8 mouse cellular contexts compared by ENCODE assay signal in the genomic region with DNA sequence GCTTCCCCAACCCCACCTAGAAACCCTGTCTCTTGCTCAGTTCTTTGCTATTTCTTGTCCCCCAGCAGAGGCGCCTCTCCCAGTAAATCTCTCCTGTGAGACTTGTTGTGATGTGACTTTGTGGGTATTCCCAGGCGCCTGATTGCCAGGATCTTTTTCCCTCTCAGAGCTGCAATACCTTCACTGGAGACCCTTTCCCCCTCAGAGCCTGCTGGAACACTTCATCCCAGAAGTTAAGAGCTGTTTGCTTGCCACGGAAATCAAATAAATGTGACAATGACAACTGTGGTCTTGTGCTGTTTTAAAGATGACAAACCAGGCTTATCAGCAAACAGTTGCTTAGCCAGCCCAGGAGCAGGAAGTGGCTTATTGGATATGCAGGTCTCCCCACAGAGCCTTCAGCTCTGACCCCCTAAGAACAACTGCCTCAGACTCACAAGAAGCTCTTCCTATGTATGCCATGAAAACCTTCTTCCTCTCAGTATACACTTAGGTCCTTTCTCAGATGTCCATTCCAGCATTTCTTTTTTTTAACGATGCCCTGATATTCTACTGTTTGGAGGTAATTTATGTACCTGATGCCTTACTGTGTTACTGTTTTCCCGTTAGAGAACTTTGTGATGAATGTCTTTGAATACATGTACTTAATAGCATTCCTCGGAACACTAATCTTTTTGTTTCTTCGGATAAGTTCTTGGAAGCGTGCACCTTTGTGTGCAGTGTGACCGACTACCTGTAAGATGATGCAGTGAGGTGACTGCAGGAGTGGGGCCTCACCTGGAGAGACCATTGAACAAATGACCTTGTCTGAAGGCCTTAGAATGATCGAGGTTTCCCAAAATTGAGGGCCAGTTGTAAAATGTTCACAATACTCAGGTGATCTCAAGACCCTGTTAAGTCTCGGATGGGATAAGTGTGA. TPM values are rescaled to one million over a fixed set of nuclear protein-coding genes. Genes with fewer than 3 reads are reported as not detected.
A peak's percentile ranks its signal among the peaks of the same experiment; 100 is the strongest.
DNase-seq lines count a peak whose midpoint lies in the region; ATAC-seq and TF ChIP-seq lines count a peak whose summit lies in the region.

No protein-coding gene starts in this region.

- H3K4me1 ChIP-seq in heart, embryonic 14.5 days (ENCODE audit: control insufficient read depth in 2 of 2, insufficient read depth in 2 of 2, low read length in 2 of 2) = peaks cover 20 to 31% of the 10 kb centered on the region in 2 experiments
- H3K4me1 ChIP-seq in MEL (ENCODE audit: control insufficient read depth in 1 of 2, insufficient read depth in 2 of 2, low read length in 2 of 2) = peaks cover 0 to 27% of the 10 kb centered on the region in 2 experiments; a peak in 3 of 4 replicates
- peaks cover 27% of the 10 kb centered on the region for H3K4me1 ChIP-seq in forebrain, embryonic 14.5 days (ENCODE audit: control insufficient read depth, insufficient read depth, low read length)
- H3K4me1 ChIP-seq in liver, embryonic 15.5 days (replicated peaks) = peaks cover 63% of the 10 kb centered on the region

- TF ChIP-seq EP300 in MEL (IDR thresholded peaks at IDR 0.05; ENCODE audit: low read depth in 1 of 2, low read length in 2 of 2) = peak; percentile 58 to 71; a peak in 3 of 4 replicates

- TF ChIP-seq POLR2A in MEL (IDR thresholded peaks at IDR 0.05; ENCODE audit: control insufficient read depth in 1 of 2, insufficient read depth in 1 of 2, low read depth in 1 of 2, low read length in 2 of 2, poor library complexity in 1 of 2) = no peak

- WGBS in heart, embryonic 14.5 days = 21% methylated on average over 11 of the region's 11 CpGs
- WGBS in forebrain, embryonic 14.5 days = 7% methylated on average over 11 of the region's 11 CpGs
- 14% methylated on average over 11 of the region's 11 CpGs for WGBS in liver, embryonic 15.5 days (ENCODE audit: insufficient replicate concordance)

- peak overlapping the region; percentile 54 to 77; a peak in 3 of 4 replicates for H3K4me3 ChIP-seq in heart, embryonic 14.5 days (ENCODE audit: control insufficient read depth in 1 of 2, insufficient read depth in 1 of 2, low read depth in 1 of 2, low read length in 2 of 2)
- peak overlapping the region; percentile 50 to 63 for H3K4me3 ChIP-seq in MEL (ENCODE audit: control insufficient read depth in 1 of 2, insufficient read depth in 1 of 2, low read depth in 2 of 2, low read length in 2 of 2)
- H3K4me3 ChIP-seq in forebrain, embryonic 14.5 days (ENCODE audit: low read depth, low read length) = peak overlapping the region; percentile 88
- H3K4me3 ChIP-seq in liver, embryonic 15.5 days (replicated peaks) = peak overlapping the region; percentile 87

- peak overlapping the region; percentile 91 to 95 for H3K27ac ChIP-seq in heart, embryonic 14.5 days (replicated peaks in 1 of 2; ENCODE audit: control insufficient read depth in 1 of 2, insufficient read depth in 1 of 2, low read depth in 2 of 2, low read length in 2 of 2)
- peak overlapping the region; percentile 81 for H3K27ac ChIP-seq in MEL (ENCODE audit: control insufficient read depth, low read depth, low read length)
- H3K27ac ChIP-seq in forebrain, embryonic 14.5 days (ENCODE audit: low read depth, low read length) = peak overlapping the region; percentile 95
- peak overlapping the region; percentile 86 for H3K27ac ChIP-seq in liver, embryonic 15.5 days (replicated peaks)

- intact Hi-C loops in heart, postnatal 25 days (cut with DNase I) = loop anchor here (5.0 kb wide), 1 partner anchor 201 kb away; no protein-coding TSS in a partner anchor

- TF ChIP-seq RAD21 in MEL (IDR thresholded peaks at IDR 0.05; ENCODE audit: low read depth, low read length) = no peak

- no peaks in the 10 kb centered on the region for H3K9me3 ChIP-seq in heart, embryonic 14.5 days (ENCODE audit: control insufficient read depth, low read length)
- no peaks in the 10 kb centered on the region for H3K9me3 ChIP-seq in MEL (replicated peaks; ENCODE audit: insufficient read depth, low read length)
- no peaks in the 10 kb centered on the region for H3K9me3 ChIP-seq in forebrain, embryonic 14.5 days (replicated peaks; ENCODE audit: control insufficient read depth, low read length)
- H3K9me3 ChIP-seq in liver, embryonic 15.5 days (replicated peaks) = no peaks in the 10 kb centered on the region

- 0 out of 2 replicates have a peak, but pooled peaks have one; percentile 1 for ATAC-seq in heart, embryonic 14.5 days (ENCODE audit: insufficient number of reproducible peaks, insufficient read depth, low FRiP score, low read depth)
- no peak for ATAC-seq in forebrain, embryonic 14.5 days
- ATAC-seq in liver, embryonic 15.5 days (ENCODE audit: insufficient read depth) = peak; percentile 1; the same call in 1 of the 2 replicates

- peak in 1 of 3 experiments; percentile 11; a peak in 2 of 6 replicates for TF ChIP-seq CTCF in MEL (IDR thresholded peaks at IDR 0.05 in 2 of 3, conservative IDR thresholded peaks at IDR 0.05 in 1 of 3; ENCODE audit: control insufficient read depth in 1 of 3, insufficient read depth in 1 of 3, low read depth in 2 of 3, low read length in 3 of 3, poor library complexity in 1 of 3, severe bottlenecking in 1 of 3)

- no peaks in the 10 kb centered on the region for H3K27me3 ChIP-seq in heart, embryonic 14.5 days (ENCODE audit: control insufficient read depth, insufficient read depth, low read length)
- no peaks in the 10 kb centered on the region for H3K27me3 ChIP-seq in MEL (ENCODE audit: control insufficient read depth in 1 of 2, insufficient read depth in 2 of 2, low read length in 2 of 2)
- H3K27me3 ChIP-seq in forebrain, embryonic 14.5 days (replicated peaks; ENCODE audit: control insufficient read depth, insufficient read depth, low read length) = no peaks in the 10 kb centered on the region
- no peaks in the 10 kb centered on the region for H3K27me3 ChIP-seq in liver, embryonic 15.5 days

- H3K4me2 ChIP-seq in heart, embryonic 14.5 days (ENCODE audit: low read length) = peak overlapping the region; percentile 89
- peak overlapping the region; percentile 55 for H3K4me2 ChIP-seq in forebrain, embryonic 14.5 days (ENCODE audit: low read length)
- H3K4me2 ChIP-seq in liver, embryonic 15.5 days = peak overlapping the region; percentile 86

- H3K36me3 ChIP-seq in heart, embryonic 14.5 days (ENCODE audit: control insufficient read depth, insufficient read depth, low read length) = 0 out of 2 replicates have a peak, but pooled peaks cover 4% of the 10 kb centered on the region
- H3K36me3 ChIP-seq in MEL (ENCODE audit: control insufficient read depth in 1 of 2, insufficient read depth in 2 of 2, low read length in 2 of 2) = peaks cover 0 to 28% of the 10 kb centered on the region in 2 experiments; a peak in 2 of 4 replicates
- peaks cover 9% of the 10 kb centered on the region for H3K36me3 ChIP-seq in forebrain, embryonic 14.5 days (ENCODE audit: control insufficient read depth, insufficient read depth, low read length)
- H3K36me3 ChIP-seq in liver, embryonic 15.5 days (replicated peaks) = peaks cover 9% of the 10 kb centered on the region; the same call in 1 of the 2 replicates

- DNase-seq in heart, postnatal 25 days (ENCODE audit: low spot score) = no peak
- DNase-seq in MEL (ENCODE audit: low read depth, low spot score) = peak; percentile 90
- DNase-seq in forebrain, embryonic 14.5 days (ENCODE audit: low spot score) = peak; percentile 20
- no peak for DNase-seq in urinary bladder, postnatal 25 days (ENCODE audit: low spot score)
- no peak for DNase-seq in adrenal gland, adult 2 months
- DNase-seq in thymus, adult 18-20 months = no peak

- H3K9ac ChIP-seq in heart, embryonic 14.5 days (ENCODE audit: low read length) = peak overlapping the region; percentile 54; the same call in 1 of the 2 replicates
- H3K9ac ChIP-seq in MEL (ENCODE audit: control insufficient read depth, low read depth, low read length, poor library complexity, severe bottlenecking) = peak overlapping the region; percentile 59
- H3K9ac ChIP-seq in forebrain, embryonic 14.5 days (ENCODE audit: low read length) = peak overlapping the region; percentile 41
- peak overlapping the region; percentile 60 for H3K9ac ChIP-seq in liver, embryonic 15.5 days

- peaks cover 28% of the 10 kb centered on the region for H3K79me2 ChIP-seq in MEL (ENCODE audit: control insufficient read depth, insufficient read depth, low read length, poor library complexity)

TF ChIP-seq in MEL, 35 proteins besides CTCF, POLR2A, EP300 and RAD21 (continues in another document):
- TF ChIP-seq ZMIZ1 (IDR thresholded peaks at IDR 0.05; ENCODE audit: low read depth, low read length) (peak; percentile 39; the same call in 1 of the 2 replicates), JUND (IDR thresholded peaks at IDR 0.05; ENCODE audit: low read depth, low read length) (0 out of 2 replicates have a peak, but pooled peaks have one; percentile 53), RCOR1 (IDR thresholded peaks at IDR 0.05; ENCODE audit: low read depth, low read length) (peak; percentile 59; the same call in 1 of the 2 replicates), BHLHE40 (IDR thresholded peaks at IDR 0.05; ENCODE audit: borderline replicate concordance, low read depth, low read length) (peak; percentile 40; the same call in 1 of the 2 replicates), ELF1 (IDR thresholded peaks at IDR 0.05; ENCODE audit: low read depth, low read length) (peak; percentile 61; the same call in 1 of the 2 replicates), MXI1 (IDR thresholded peaks at IDR 0.05; ENCODE audit: low read depth, low read length) (peak; percentile 65)

RNA-seq across cellular contexts. Expression of gene Srebf2, which starts 0.9 kb away (rescaled TPM):
- polyA plus RNA-seq in heart, embryonic 14.5 days (2014; fragmentation: Nextera tagmentation; extraction: Ambion mirVana) = 59.8 and 62.1 TPM in 2 replicates
- total RNA-seq in heart, postnatal 25 days (2021) = 10 to 100 TPM; 20.5 to 21.8 TPM
- 40.5 and 52.2 TPM in 2 replicates for total RNA-seq in MEL (2012; rRNA removed)
- polyA plus RNA-seq in MEL (2012; ENCODE audit: insufficient read depth in 1 of 2, insufficient read length in 2 of 2, low read depth in 1 of 2, low replicate concordance in 2 of 2, missing spikeins in 1 of 2) = 100 to 1,000 TPM in 1 of 2 experiments, not detected in 1; 161 TPM
- polyA plus RNA-seq in forebrain, embryonic 14.5 days (2014; fragmentation: Nextera tagmentation; extraction: Ambion mirVana) = 99.6 and 139 TPM in 2 replicates
- 53.6 and 61.3 TPM in 2 replicates for polyA plus RNA-seq in liver, embryonic 15.5 days (2015; fragmentation: Nextera tagmentation; extraction: Ambion mirVana)
- total RNA-seq in adrenal gland, adult 2 months (2021) = 100 to 1,000 TPM in 1 of 2 experiments, 10 to 100 TPM in 1; 93.2 to 101 TPM
- 232 and 261 TPM in 2 replicates for polyA plus RNA-seq in adrenal gland, adult 2 months (2012; rRNA removed)

RNA-seq across cellular contexts. Expression of gene Ccdc134, which starts 18.4 kb away (rescaled TPM):
- polyA plus RNA-seq in heart, embryonic 14.5 days (2014; fragmentation: Nextera tagmentation; extraction: Ambion mirVana) = 7.1 and 8.5 TPM in 2 replicates
- total RNA-seq in heart, postnatal 25 days (2021) = 1 to 10 TPM; 4.4 to 6.4 TPM
- 11.8 and 19.7 TPM in 2 replicates for total RNA-seq in MEL (2012; rRNA removed)
- 10 to 100 TPM in 1 of 2 experiments, not detected in 1; 17.5 TPM for polyA plus RNA-seq in MEL (2012; ENCODE audit: insufficient read depth in 1 of 2, insufficient read length in 2 of 2, low read depth in 1 of 2, low replicate concordance in 2 of 2, missing spikeins in 1 of 2)
- polyA plus RNA-seq in forebrain, embryonic 14.5 days (2014; fragmentation: Nextera tagmentation; extraction: Ambion mirVana) = 12.8 and 15.5 TPM in 2 replicates
- polyA plus RNA-seq in liver, embryonic 15.5 days (2015; fragmentation: Nextera tagmentation; extraction: Ambion mirVana) = 7.0 and 7.7 TPM in 2 replicates
- total RNA-seq in adrenal gland, adult 2 months (2021) = 1 to 10 TPM; 6.2 to 8.5 TPM
- 20.7 and 26.5 TPM in 2 replicates for polyA plus RNA-seq in adrenal gland, adult 2 months (2012; rRNA removed)

Comparison
In these comparisons a context has a peak if more than half of its experiments do, and no peak if none do; other contexts are left out.
1. DNase-seq: peak in MEL (single experiment) and forebrain, embryonic 14.5 days (single experiment); none in heart, postnatal 25 days (single experiment), urinary bladder, postnatal 25 days (single experiment), adrenal gland, adult 2 months (single experiment) and thymus, adult 18-20 months (0 of 2).
2. Peak in every context shown above with its lines, with median percentiles within 50 percentile points of each other: H3K27ac ChIP-seq, H3K4me2 ChIP-seq, H3K4me3 ChIP-seq and H3K9ac ChIP-seq.